Mouse (Mus musculus): ENCODE measurements around the gene Sgms1. TPM values are rescaled to one million over a fixed set of nuclear protein-coding genes. Genes with fewer than 3 reads are reported as not detected.
A peak's percentile ranks its signal among the peaks of the same experiment; 100 is the strongest.

Gene Sgms1
- polyA plus RNA-seq, 1 experiment, result 15.8 TPM

GRCm38 (mm10) chr19:32180756-32181674, 208.5 kb downstream of the Sgms1 start:
- peaks cover 1% of the 10 kb centered on the region; the same call in 1 of the 2 replicates for H3K36me3 ChIP-seq (ENCODE audit: control insufficient read depth, insufficient read depth, low read length)
- H3K4me1 ChIP-seq (ENCODE audit: control insufficient read depth, insufficient read depth, insufficient read length), result peaks cover 42% of the 10 kb centered on the region; the same call in 1 of the 2 replicates
- WGBS, result 38% methylated on average over 14 of the region's 14 CpGs
- H3K4me3 ChIP-seq (ENCODE audit: extremely low read depth, insufficient read depth, insufficient read length), result no peak overlapping the region
- peak overlapping the region; percentile 43 for H3K27ac ChIP-seq (ENCODE audit: insufficient read depth, low read length)
- no peaks in the 10 kb centered on the region for H3K27me3 ChIP-seq (ENCODE audit: control insufficient read depth, insufficient read depth, low read length)
- DNase-seq (ENCODE audit: low read depth in 1 of 2, low spot score in 2 of 2), result no peak
- TF ChIP-seq CTCF (IDR thresholded peaks at IDR 0.05; ENCODE audit: extremely low read depth, insufficient read depth, insufficient read length, insufficient replicate concordance) (no peak), POLR2A (IDR thresholded peaks at IDR 0.05; ENCODE audit: low read depth, low read length) (no peak)

- Histone ChIP-seq H3K27me3 (ENCODE audit: control insufficient read depth, insufficient read depth, low read length) (no peaks in the 10 kb centered on the region), H3K4me1 (ENCODE audit: control insufficient read depth, insufficient read depth, insufficient read length) (peaks cover 37% of the 10 kb centered on the region; the same call in 1 of the 2 replicates), H3K36me3 (ENCODE audit: control insufficient read depth, insufficient read depth, low read length) (peaks cover 1% of the 10 kb centered on the region; the same call in 1 of the 2 replicates), H3K27ac (ENCODE audit: insufficient read depth, low read length) (peak overlapping the region; percentile 40), H3K4me3 (ENCODE audit: extremely low read depth, insufficient read depth, insufficient read length) (0 out of 2 replicates have a peak overlapping the region, but pooled peaks have one; percentile 2)
- WGBS, result 35% methylated on average over 5 of the region's 5 CpGs
- DNase-seq (ENCODE audit: low read depth in 1 of 2, low spot score in 2 of 2), result no peak
- TF ChIP-seq POLR2A (IDR thresholded peaks at IDR 0.05; ENCODE audit: low read depth, low read length), result no peak
- TF ChIP-seq CTCF (IDR thresholded peaks at IDR 0.05; ENCODE audit: extremely low read depth, insufficient read depth, insufficient read length, insufficient replicate concordance), result no peak
Observed at GRCm38 (mm10) chr19:32179978-32180413, 209.5 kb downstream of the Sgms1 start.

GRCm38 (mm10) chr19:32179514-32179913, 210.0 kb downstream of the Sgms1 start:
- H3K4me3 ChIP-seq (ENCODE audit: extremely low read depth, insufficient read depth, insufficient read length), result no peak overlapping the region
- H3K27ac ChIP-seq (ENCODE audit: insufficient read depth, low read length), result no peak overlapping the region
- DNase-seq (ENCODE audit: low read depth in 1 of 2, low spot score in 2 of 2), result no peak
- peaks cover 35% of the 10 kb centered on the region; the same call in 1 of the 2 replicates for H3K4me1 ChIP-seq (ENCODE audit: control insufficient read depth, insufficient read depth, insufficient read length)
- peaks cover 1% of the 10 kb centered on the region; the same call in 1 of the 2 replicates for H3K36me3 ChIP-seq (ENCODE audit: control insufficient read depth, insufficient read depth, low read length)
- no peak for TF ChIP-seq POLR2A (IDR thresholded peaks at IDR 0.05; ENCODE audit: low read depth, low read length)
- no peak for TF ChIP-seq CTCF (IDR thresholded peaks at IDR 0.05; ENCODE audit: extremely low read depth, insufficient read depth, insufficient read length, insufficient replicate concordance)
- 69% methylated on average over 4 of the region's 4 CpGs for WGBS
- no peaks in the 10 kb centered on the region for H3K27me3 ChIP-seq (ENCODE audit: control insufficient read depth, insufficient read depth, low read length)

GRCm38 (mm10) chr19:32178161-32178560, 211.4 kb downstream of the Sgms1 start:
- Histone ChIP-seq H3K36me3 (ENCODE audit: control insufficient read depth, insufficient read depth, low read length) (peaks cover 1% of the 10 kb centered on the region; the same call in 1 of the 2 replicates), H3K4me1 (ENCODE audit: control insufficient read depth, insufficient read depth, insufficient read length) (peaks cover 30% of the 10 kb centered on the region; the same call in 1 of the 2 replicates), H3K4me3 (ENCODE audit: extremely low read depth, insufficient read depth, insufficient read length) (no peak overlapping the region), H3K27me3 (ENCODE audit: control insufficient read depth, insufficient read depth, low read length) (no peaks in the 10 kb centered on the region), H3K27ac (ENCODE audit: insufficient read depth, low read length) (no peak overlapping the region)
- TF ChIP-seq POLR2A (IDR thresholded peaks at IDR 0.05; ENCODE audit: low read depth, low read length), result no peak
- no peak for TF ChIP-seq CTCF (IDR thresholded peaks at IDR 0.05; ENCODE audit: extremely low read depth, insufficient read depth, insufficient read length, insufficient replicate concordance)
- DNase-seq (ENCODE audit: low read depth in 1 of 2, low spot score in 2 of 2), result no peak
- WGBS, result 93% methylated on average over 2 of the region's 2 CpGs

GRCm38 (mm10) chr19:32176458-32176857, 213.1 kb downstream of the Sgms1 start:
- Histone ChIP-seq H3K36me3 (ENCODE audit: control insufficient read depth, insufficient read depth, low read length) (peaks cover 1% of the 10 kb centered on the region; the same call in 1 of the 2 replicates), H3K4me1 (ENCODE audit: control insufficient read depth, insufficient read depth, insufficient read length) (peaks cover 33% of the 10 kb centered on the region; the same call in 1 of the 2 replicates), H3K27ac (ENCODE audit: insufficient read depth, low read length) (no peak overlapping the region), H3K4me3 (ENCODE audit: extremely low read depth, insufficient read depth, insufficient read length) (no peak overlapping the region), H3K27me3 (ENCODE audit: control insufficient read depth, insufficient read depth, low read length) (no peaks in the 10 kb centered on the region)
- TF ChIP-seq CTCF (IDR thresholded peaks at IDR 0.05; ENCODE audit: extremely low read depth, insufficient read depth, insufficient read length, insufficient replicate concordance) (no peak), POLR2A (IDR thresholded peaks at IDR 0.05; ENCODE audit: low read depth, low read length) (no peak)
- DNase-seq (ENCODE audit: low read depth in 1 of 2, low spot score in 2 of 2), result no peak
- 90% methylated on average over 9 of the region's 9 CpGs for WGBS

- Histone ChIP-seq H3K27me3 (ENCODE audit: control insufficient read depth, insufficient read depth, low read length) (no peaks in the 10 kb centered on the region), H3K27ac (ENCODE audit: insufficient read depth, low read length) (no peak overlapping the region), H3K4me3 (ENCODE audit: extremely low read depth, insufficient read depth, insufficient read length) (no peak overlapping the region), H3K36me3 (ENCODE audit: control insufficient read depth, insufficient read depth, low read length) (peaks cover 1% of the 10 kb centered on the region; the same call in 1 of the 2 replicates), H3K4me1 (ENCODE audit: control insufficient read depth, insufficient read depth, insufficient read length) (peaks cover 29% of the 10 kb centered on the region; the same call in 1 of the 2 replicates)
- TF ChIP-seq POLR2A (IDR thresholded peaks at IDR 0.05; ENCODE audit: low read depth, low read length), result no peak
- DNase-seq (ENCODE audit: low read depth in 1 of 2, low spot score in 2 of 2), result no peak
- 87% methylated on average over 4 of the region's 4 CpGs for WGBS
Observed at GRCm38 (mm10) chr19:32175991-32176390, 213.5 kb downstream of the Sgms1 start.
